Mouse (Mus musculus): ENCODE results near the gene Ccdc155. TPM values are rescaled to one million over a fixed set of nuclear protein-coding genes. Genes with fewer than 3 reads are reported as not detected.

Ccdc155 gene
- total RNA-seq, 1 experiment, result 2.4 TPM

- DNase-seq (ENCODE audit: low read depth, low spot score), result no peak
- no peak overlapping the region for H3K4me3 ChIP-seq (ENCODE audit: insufficient read depth in 1 of 2, low read depth in 1 of 2, low read length in 2 of 2, poor library complexity in 1 of 2, severe bottlenecking in 1 of 2)
- in situ Hi-C loops (cut with MboI; ENCODE audit: low sequenced_read_pairs in 2 of 2, unreplicated experiment in 2 of 2), result no loop called here
- H3K4me1 ChIP-seq (ENCODE audit: control insufficient read depth in 2 of 2, insufficient read depth in 2 of 2, low read length in 2 of 2, poor library complexity in 1 of 2), result peaks cover 4 to 25% of the 10 kb centered on the region in 2 experiments; a peak in 3 of 4 replicates
- no peaks in the 10 kb centered on the region for H3K9me3 ChIP-seq (ENCODE audit: control insufficient read depth, insufficient read depth, low read depth, low read length)
- H3K36me3 ChIP-seq (ENCODE audit: control insufficient read depth, insufficient read depth, low read length, poor library complexity, severe bottlenecking), result no peaks in the 10 kb centered on the region
- 0 out of 2 replicates have a peak overlapping the region, but pooled peaks have one; percentile 8 for H3K9ac ChIP-seq (ENCODE audit: insufficient read depth, low read depth, low read length, poor library complexity, severe bottlenecking)
- TF ChIP-seq MAFK (IDR thresholded peaks at IDR 0.05; ENCODE audit: insufficient read depth, low read depth, low read length) (no peak), ZNF384 (IDR thresholded peaks at IDR 0.05; ENCODE audit: low read depth, low read length) (no peak), HCFC1 (IDR thresholded peaks at IDR 0.05; ENCODE audit: borderline replicate concordance, insufficient read depth, low read length) (no peak), CHD2 (IDR thresholded peaks at IDR 0.05; ENCODE audit: low read depth, low read length) (no peak), ZC3H11A (IDR thresholded peaks at IDR 0.05; ENCODE audit: borderline replicate concordance, low read depth, low read length) (no peak)
- no peak overlapping the region for H3K27ac ChIP-seq (ENCODE audit: insufficient read depth, low read depth, low read length, poor library complexity, severe bottlenecking)
These were observed 37.7 kb downstream of the Ccdc155 start for GRCm38 (mm10) chr7:45166950-45167401.

GRCm38 (mm10) chr7:45165701-45166100 lies 39.0 kb downstream of the Ccdc155 start:
- TF ChIP-seq HCFC1 (IDR thresholded peaks at IDR 0.05; ENCODE audit: borderline replicate concordance, insufficient read depth, low read length) (no peak), CHD2 (IDR thresholded peaks at IDR 0.05; ENCODE audit: low read depth, low read length) (no peak), MAFK (IDR thresholded peaks at IDR 0.05; ENCODE audit: insufficient read depth, low read depth, low read length) (no peak), ZNF384 (IDR thresholded peaks at IDR 0.05; ENCODE audit: low read depth, low read length) (no peak), ZC3H11A (IDR thresholded peaks at IDR 0.05; ENCODE audit: borderline replicate concordance, low read depth, low read length) (no peak)
- Histone ChIP-seq H3K4me3 (ENCODE audit: insufficient read depth in 1 of 2, low read depth in 1 of 2, low read length in 2 of 2, poor library complexity in 1 of 2, severe bottlenecking in 1 of 2) (no peak overlapping the region), H3K36me3 (ENCODE audit: control insufficient read depth, insufficient read depth, low read length, poor library complexity, severe bottlenecking) (no peaks in the 10 kb centered on the region), H3K4me1 (ENCODE audit: control insufficient read depth in 2 of 2, insufficient read depth in 2 of 2, low read length in 2 of 2, poor library complexity in 1 of 2) (peaks cover 2 to 21% of the 10 kb centered on the region in 2 experiments; a peak in 2 of 4 replicates), H3K27ac (ENCODE audit: insufficient read depth, low read depth, low read length, poor library complexity, severe bottlenecking) (no peak overlapping the region), H3K9me3 (ENCODE audit: control insufficient read depth, insufficient read depth, low read depth, low read length) (no peaks in the 10 kb centered on the region), H3K9ac (ENCODE audit: insufficient read depth, low read depth, low read length, poor library complexity, severe bottlenecking) (no peak overlapping the region)
- no peak for DNase-seq (ENCODE audit: low read depth, low spot score)
- in situ Hi-C loops (cut with MboI; ENCODE audit: low sequenced_read_pairs in 2 of 2, unreplicated experiment in 2 of 2), result no loop called here

- TF ChIP-seq ZC3H11A (IDR thresholded peaks at IDR 0.05; ENCODE audit: borderline replicate concordance, low read depth, low read length), result no peak
- no peak for TF ChIP-seq CHD2 (IDR thresholded peaks at IDR 0.05; ENCODE audit: low read depth, low read length)
- no peak for TF ChIP-seq ZNF384 (IDR thresholded peaks at IDR 0.05; ENCODE audit: low read depth, low read length)
- no peak for TF ChIP-seq MAFK (IDR thresholded peaks at IDR 0.05; ENCODE audit: insufficient read depth, low read depth, low read length)
- TF ChIP-seq HCFC1 (IDR thresholded peaks at IDR 0.05; ENCODE audit: borderline replicate concordance, insufficient read depth, low read length), result no peak
- H3K27ac ChIP-seq (ENCODE audit: insufficient read depth, low read depth, low read length, poor library complexity, severe bottlenecking), result no peak overlapping the region
- H3K9me3 ChIP-seq (ENCODE audit: control insufficient read depth, insufficient read depth, low read depth, low read length), result no peaks in the 10 kb centered on the region
- no peak overlapping the region for H3K9ac ChIP-seq (ENCODE audit: insufficient read depth, low read depth, low read length, poor library complexity, severe bottlenecking)
- peaks cover 5% of the 10 kb centered on the region; the same call in 1 of the 2 replicates for H3K36me3 ChIP-seq (ENCODE audit: control insufficient read depth, insufficient read depth, low read length, poor library complexity, severe bottlenecking)
- no peak for DNase-seq (ENCODE audit: low read depth, low spot score)
- in situ Hi-C loops (cut with MboI; ENCODE audit: low sequenced_read_pairs in 2 of 2, unreplicated experiment in 2 of 2), result no loop called here
- H3K4me3 ChIP-seq (ENCODE audit: insufficient read depth in 1 of 2, low read depth in 1 of 2, low read length in 2 of 2, poor library complexity in 1 of 2, severe bottlenecking in 1 of 2), result no peak overlapping the region
- H3K4me1 ChIP-seq (ENCODE audit: control insufficient read depth in 2 of 2, insufficient read depth in 2 of 2, low read length in 2 of 2, poor library complexity in 1 of 2), result peaks cover 2 to 21% of the 10 kb centered on the region in 2 experiments; a peak in 2 of 4 replicates
These were observed 39.9 kb downstream of the Ccdc155 start for GRCm38 (mm10) chr7:45164833-45165232.

DNA sequence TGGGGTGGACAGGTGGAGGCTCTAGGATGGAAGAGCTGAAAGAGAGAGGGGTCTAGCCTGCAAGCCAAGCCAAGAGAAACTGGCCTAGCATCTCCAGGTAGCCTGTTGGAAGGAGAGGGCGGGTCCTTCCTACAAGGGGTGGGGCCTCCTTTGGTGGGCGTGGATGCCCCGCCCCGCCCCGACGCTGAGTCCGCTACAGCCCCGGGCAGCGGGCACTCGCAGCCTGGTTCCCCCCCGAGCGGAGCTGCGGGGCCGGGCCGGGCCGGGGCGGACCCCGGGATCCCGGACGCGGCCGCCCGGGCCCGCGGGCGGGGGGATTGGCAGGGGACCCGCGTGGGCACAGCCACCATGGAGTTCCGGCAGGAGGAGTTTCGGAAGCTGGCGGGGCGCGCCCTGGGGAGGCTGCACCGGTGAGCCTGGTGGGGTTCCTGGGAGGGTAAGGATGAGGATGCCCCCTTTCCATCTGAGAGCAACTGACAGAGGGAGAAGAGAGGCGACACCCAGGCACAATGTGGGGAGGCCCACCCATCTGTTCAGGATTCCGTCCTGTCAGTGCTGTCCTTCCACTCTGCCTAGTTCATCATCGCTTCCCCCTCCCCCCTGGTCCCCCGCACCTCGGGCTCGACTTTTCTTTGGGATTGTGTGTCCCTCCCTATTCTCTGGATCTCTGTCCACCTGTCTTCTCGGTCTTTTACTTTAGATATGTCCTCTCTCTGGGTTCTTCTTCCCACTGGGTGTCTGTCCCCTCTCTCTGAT lies 40.8 kb downstream of the Ccdc155 start, which contains the start of gene Slc17a7:
Slc17a7 (plus strand) TSS at position 215 of the 756 bp plus-strand sequence.
- H3K9ac ChIP-seq (ENCODE audit: insufficient read depth, low read depth, low read length, poor library complexity, severe bottlenecking), result peak within 1 kb of the TSS; percentile 57; the same call in 1 of the 2 replicates
- H3K9me3 ChIP-seq (ENCODE audit: control insufficient read depth, insufficient read depth, low read depth, low read length), result no peaks in the 10 kb centered on the region
- peaks cover 2 to 21% of the 10 kb centered on the region in 2 experiments; a peak in 2 of 4 replicates for H3K4me1 ChIP-seq (ENCODE audit: control insufficient read depth in 2 of 2, insufficient read depth in 2 of 2, low read length in 2 of 2, poor library complexity in 1 of 2)
- peak; percentile 51 for DNase-seq (ENCODE audit: low read depth, low spot score)
- in situ Hi-C loops (cut with MboI; ENCODE audit: low sequenced_read_pairs in 2 of 2, unreplicated experiment in 2 of 2), result no loop called here
- H3K36me3 ChIP-seq (ENCODE audit: control insufficient read depth, insufficient read depth, low read length, poor library complexity, severe bottlenecking), result peaks cover 7% of the 10 kb centered on the region; the same call in 1 of the 2 replicates
- H3K27ac ChIP-seq (ENCODE audit: insufficient read depth, low read depth, low read length, poor library complexity, severe bottlenecking), result no peak within 1 kb of the TSS
- TF ChIP-seq CHD2 (IDR thresholded peaks at IDR 0.05; ENCODE audit: low read depth, low read length) (no peak), MAFK (IDR thresholded peaks at IDR 0.05; ENCODE audit: insufficient read depth, low read depth, low read length) (no peak), ZC3H11A (IDR thresholded peaks at IDR 0.05; ENCODE audit: borderline replicate concordance, low read depth, low read length) (no peak), HCFC1 (IDR thresholded peaks at IDR 0.05; ENCODE audit: borderline replicate concordance, insufficient read depth, low read length) (no peak), ZNF384 (IDR thresholded peaks at IDR 0.05; ENCODE audit: low read depth, low read length) (no peak)
- peak within 1 kb of the TSS; percentile 61 to 80 for H3K4me3 ChIP-seq (ENCODE audit: insufficient read depth in 1 of 2, low read depth in 1 of 2, low read length in 2 of 2, poor library complexity in 1 of 2, severe bottlenecking in 1 of 2)

Measured in ES-E14 (cell line).